Mouse (Mus musculus): ENCODE results near the gene Zfp385a.

DNA sequence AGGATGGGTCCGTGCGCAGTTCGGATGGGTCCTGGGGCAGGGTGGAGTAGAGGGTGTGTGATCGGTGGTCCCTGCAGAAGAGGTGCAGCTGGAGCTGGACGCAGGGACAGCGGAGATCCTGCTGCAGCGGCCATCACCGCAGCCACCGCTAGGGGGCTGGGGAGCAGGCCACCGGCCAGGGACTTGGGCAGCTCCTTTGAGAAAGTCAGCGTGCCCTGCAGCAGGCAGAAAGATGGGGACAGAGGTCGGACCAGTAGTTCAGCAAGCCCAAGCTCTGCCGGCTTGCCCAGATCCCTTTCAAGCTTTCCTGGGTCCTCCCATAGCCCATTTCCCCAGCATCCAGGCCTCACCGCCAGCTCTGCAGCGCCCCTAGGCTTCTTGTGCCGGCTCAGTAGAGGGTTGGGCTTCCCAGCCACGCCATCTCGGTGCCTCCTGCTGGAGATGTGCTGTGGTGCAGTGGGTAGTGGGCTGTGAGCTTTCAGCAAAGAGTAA is 24.8 kb downstream of the Zfp385a start:
- TF ChIP-seq CTCF (IDR thresholded peaks at IDR 0.05 in 2 of 3, conservative IDR thresholded peaks at IDR 0.05 in 1 of 3; ENCODE audit: control insufficient read depth in 1 of 3, insufficient read depth in 1 of 3, low read depth in 2 of 3, low read length in 3 of 3, poor library complexity in 1 of 3, severe bottlenecking in 1 of 3) (no peak), ZNF384 (IDR thresholded peaks at IDR 0.05; ENCODE audit: low read depth, low read length) (no peak), GABPA (IDR thresholded peaks at IDR 0.05; ENCODE audit: low read depth, low read length) (no peak), HCFC1 (IDR thresholded peaks at IDR 0.05; ENCODE audit: low read depth, low read length) (no peak), UBTF (IDR thresholded peaks at IDR 0.05; ENCODE audit: borderline replicate concordance, insufficient read depth, low read depth, low read length) (no peak), MXI1 (IDR thresholded peaks at IDR 0.05; ENCODE audit: low read depth, low read length) (no peak)

Data from MEL (cell line).